In the genomic region with DNA sequence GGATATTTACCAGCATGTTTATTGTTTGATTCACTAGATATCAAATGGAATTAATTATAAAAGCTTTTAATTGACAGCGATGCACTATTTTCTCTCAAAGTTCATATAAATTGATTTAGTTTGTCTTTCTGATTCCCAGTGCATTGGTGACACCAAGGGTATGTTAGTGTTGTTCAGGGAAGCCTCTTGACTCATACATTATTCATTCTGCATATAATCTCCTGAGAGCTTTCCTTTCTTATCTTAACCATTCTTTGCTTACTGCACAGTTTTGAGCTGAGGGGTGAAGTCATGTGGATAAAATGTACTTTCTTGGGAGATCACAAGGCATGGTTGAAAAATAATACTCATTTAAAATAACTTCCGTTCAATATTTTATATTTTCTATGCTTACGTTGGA, we compare ENCODE assay signal across 29 mouse cellular contexts.
A peak's percentile ranks its signal among the peaks of the same experiment; 100 is the strongest.
DNase-seq lines count a peak whose midpoint lies in the region; ATAC-seq and TF ChIP-seq lines count a peak whose summit lies in the region.
"Had no signal": no experiment of that assay in that cellular context is flagged by ENCODE, and none has a peak within 500 bp of the region (broad histone marks: within the 10 kb centered on the region; RNA-seq: fewer than 3 reads in every experiment).

No protein-coding gene starts in this region.

- WGBS in hindbrain, embryonic 11.5 days, result 86% methylated on average over 3 of the region's 3 CpGs
- 74% methylated on average over 3 of the region's 3 CpGs for WGBS in hindbrain, embryonic 14.5 days
- 73% methylated on average over 3 of the region's 3 CpGs for WGBS in midbrain, embryonic 12.5 days
- 54% methylated on average over 3 of the region's 3 CpGs for WGBS in midbrain, postnatal 0 days
- 52% methylated on average over 3 of the region's 3 CpGs for WGBS in midbrain, embryonic 16.5 days

- ATAC-seq in hindbrain, embryonic 11.5 days (ENCODE audit: low FRiP score), result peak; percentile 45; the same call in 1 of the 2 replicates
- ATAC-seq in hindbrain, embryonic 14.5 days (ENCODE audit: low FRiP score), result no peak
- ATAC-seq in midbrain, embryonic 12.5 days (ENCODE audit: low FRiP score, low read depth), result peak; percentile 87
- ATAC-seq in midbrain, postnatal 0 days (ENCODE audit: low FRiP score), result no peak
- ATAC-seq in midbrain, embryonic 16.5 days, result peak; percentile 78
- ATAC-seq: activated CD4-positive, CD25-positive, alpha-beta regulatory T cell, adult 4 months; forebrain, embryonic 15.5 days; hindbrain, postnatal 0 days had no signal

- no peaks in the 10 kb centered on the region for H3K4me1 ChIP-seq in hindbrain, embryonic 11.5 days (replicated peaks; ENCODE audit: control insufficient read depth, insufficient read depth, low read length)
- no peaks in the 10 kb centered on the region for H3K4me1 ChIP-seq in hindbrain, embryonic 14.5 days (replicated peaks; ENCODE audit: control insufficient read depth, insufficient read depth, low read length)
- H3K4me1 ChIP-seq in midbrain, embryonic 12.5 days, result no peaks in the 10 kb centered on the region
- no peaks in the 10 kb centered on the region for H3K4me1 ChIP-seq in midbrain, postnatal 0 days (ENCODE audit: insufficient read depth, low read length)
- no peaks in the 10 kb centered on the region for H3K4me1 ChIP-seq in midbrain, embryonic 16.5 days (ENCODE audit: control insufficient read depth, insufficient read depth, low read length)
- H3K4me1 ChIP-seq: embryonic facial prominence, embryonic 10.5 days; embryonic facial prominence, embryonic 13.5 days; forebrain, embryonic 12.5 days; forebrain, embryonic 15.5 days; heart, embryonic 12.5 days; heart, embryonic 15.5 days; hindbrain, embryonic 10.5 days had no signal

- H3K36me3 ChIP-seq in hindbrain, embryonic 11.5 days (ENCODE audit: control insufficient read depth, insufficient read depth, low read length), result no peaks in the 10 kb centered on the region
- H3K36me3 ChIP-seq in hindbrain, embryonic 14.5 days (replicated peaks; ENCODE audit: control insufficient read depth, insufficient read depth), result no peaks in the 10 kb centered on the region
- no peaks in the 10 kb centered on the region for H3K36me3 ChIP-seq in midbrain, embryonic 12.5 days
- no peaks in the 10 kb centered on the region for H3K36me3 ChIP-seq in midbrain, postnatal 0 days (ENCODE audit: insufficient read depth, low read length)
- H3K36me3 ChIP-seq in midbrain, embryonic 16.5 days (ENCODE audit: control insufficient read depth, insufficient read depth, low read length), result no peaks in the 10 kb centered on the region
- H3K36me3 ChIP-seq: embryonic facial prominence, embryonic 10.5 days; embryonic facial prominence, embryonic 13.5 days; forebrain, embryonic 12.5 days; forebrain, embryonic 15.5 days; heart, embryonic 12.5 days; heart, embryonic 15.5 days; hindbrain, embryonic 10.5 days had no signal

- H3K4me2 ChIP-seq in hindbrain, embryonic 11.5 days (replicated peaks; ENCODE audit: low read depth, low read length), result no peak overlapping the region
- H3K4me2 ChIP-seq in hindbrain, embryonic 14.5 days (replicated peaks), result no peak overlapping the region
- H3K4me2 ChIP-seq in midbrain, embryonic 12.5 days (replicated peaks), result no peak overlapping the region
- H3K4me2 ChIP-seq in midbrain, postnatal 0 days (ENCODE audit: low read depth, low read length, poor library complexity, severe bottlenecking), result no peak overlapping the region
- no peak overlapping the region for H3K4me2 ChIP-seq in midbrain, embryonic 16.5 days (ENCODE audit: low read length)
- H3K4me2 ChIP-seq: embryonic facial prominence, embryonic 13.5 days; forebrain, embryonic 12.5 days; forebrain, embryonic 15.5 days; heart, embryonic 12.5 days; heart, embryonic 15.5 days had no signal

- no peaks in the 10 kb centered on the region for H3K27me3 ChIP-seq in hindbrain, embryonic 11.5 days (ENCODE audit: control insufficient read depth, insufficient read depth, low read length)
- no peaks in the 10 kb centered on the region for H3K27me3 ChIP-seq in hindbrain, embryonic 14.5 days (ENCODE audit: control insufficient read depth, insufficient read depth, low read length)
- no peaks in the 10 kb centered on the region for H3K27me3 ChIP-seq in midbrain, embryonic 12.5 days
- no peaks in the 10 kb centered on the region for H3K27me3 ChIP-seq in midbrain, postnatal 0 days (ENCODE audit: insufficient read depth, low read length)
- H3K27me3 ChIP-seq in midbrain, embryonic 16.5 days (ENCODE audit: control insufficient read depth, insufficient read depth, low read depth, low read length), result no peaks in the 10 kb centered on the region
- H3K27me3 ChIP-seq: embryonic facial prominence, embryonic 13.5 days; forebrain, embryonic 12.5 days; forebrain, embryonic 15.5 days; heart, embryonic 12.5 days; heart, embryonic 15.5 days had no signal

- no peak overlapping the region for H3K4me3 ChIP-seq in hindbrain, embryonic 11.5 days (ENCODE audit: low read depth, low read length)
- no peak overlapping the region for H3K4me3 ChIP-seq in hindbrain, embryonic 14.5 days (replicated peaks; ENCODE audit: low read length)
- no peak overlapping the region for H3K4me3 ChIP-seq in midbrain, embryonic 12.5 days
- H3K4me3 ChIP-seq in midbrain, postnatal 0 days (ENCODE audit: low read depth, low read length), result no peak overlapping the region
- H3K4me3 ChIP-seq in midbrain, embryonic 16.5 days (ENCODE audit: low read depth, low read length), result no peak overlapping the region
- H3K4me3 ChIP-seq: embryonic facial prominence, embryonic 10.5 days; embryonic facial prominence, embryonic 13.5 days; erythroblast, embryonic 14.5 days; forebrain, embryonic 12.5 days; forebrain, embryonic 15.5 days; heart, embryonic 12.5 days; heart, embryonic 15.5 days; hindbrain, embryonic 10.5 days had no signal

- no peak for DNase-seq in hindbrain, embryonic 11.5 days (ENCODE audit: low spot score)
- no peak for DNase-seq in hindbrain, embryonic 14.5 days (ENCODE audit: low spot score)
- DNase-seq in midbrain, postnatal 0 days (ENCODE audit: low spot score), result no peak
- no peak for DNase-seq in left cerebral cortex, postnatal 4 days
- DNase-seq in right cerebral cortex, adult 18-20 months, result no peak
- no peak for DNase-seq in lung, postnatal 4 days
- DNase-seq: adrenal gland, adult 8-10 months; adrenal gland, postnatal 25 days; cerebellum, adult 11 months; cerebellum, adult 2 months; cerebellum, adult 9-11 months; cerebellum, postnatal 36 days; embryo, embryonic 11 days; gastrocnemius, postnatal 25 days; heart, adult 18-20 months; heart, postnatal 10 days; heart, postnatal 36 days had no signal

- TF ChIP-seq CTCF in midbrain, postnatal 0 days (IDR thresholded peaks at IDR 0.05), result no peak

- H3K9me3 ChIP-seq in hindbrain, embryonic 11.5 days (ENCODE audit: control insufficient read depth, low read length), result no peaks in the 10 kb centered on the region
- no peaks in the 10 kb centered on the region for H3K9me3 ChIP-seq in hindbrain, embryonic 14.5 days (ENCODE audit: control insufficient read depth, low read length)
- no peaks in the 10 kb centered on the region for H3K9me3 ChIP-seq in midbrain, embryonic 12.5 days
- no peaks in the 10 kb centered on the region for H3K9me3 ChIP-seq in midbrain, postnatal 0 days (ENCODE audit: low read length)
- no peaks in the 10 kb centered on the region for H3K9me3 ChIP-seq in midbrain, embryonic 16.5 days (replicated peaks; ENCODE audit: control insufficient read depth, low read length, poor library complexity, severe bottlenecking)
- H3K9me3 ChIP-seq: embryonic facial prominence, embryonic 10.5 days; embryonic facial prominence, embryonic 13.5 days; forebrain, embryonic 12.5 days; forebrain, embryonic 15.5 days; heart, embryonic 12.5 days; heart, embryonic 15.5 days; hindbrain, embryonic 10.5 days had no signal

- H3K9ac ChIP-seq in hindbrain, embryonic 11.5 days (ENCODE audit: low read depth, low read length), result no peak overlapping the region
- H3K9ac ChIP-seq in hindbrain, embryonic 14.5 days, result no peak overlapping the region
- H3K9ac ChIP-seq in midbrain, embryonic 12.5 days (replicated peaks), result no peak overlapping the region
- no peak overlapping the region for H3K9ac ChIP-seq in midbrain, postnatal 0 days (replicated peaks; ENCODE audit: low read length, poor library complexity, severe bottlenecking)
- no peak overlapping the region for H3K9ac ChIP-seq in midbrain, embryonic 16.5 days (ENCODE audit: low read depth, low read length)
- H3K9ac ChIP-seq: embryonic facial prominence, embryonic 13.5 days; forebrain, embryonic 12.5 days; forebrain, embryonic 15.5 days; heart, embryonic 12.5 days; heart, embryonic 15.5 days had no signal

- H3K27ac ChIP-seq in hindbrain, embryonic 11.5 days (ENCODE audit: low read depth, low read length), result no peak overlapping the region
- no peak overlapping the region for H3K27ac ChIP-seq in hindbrain, embryonic 14.5 days
- H3K27ac ChIP-seq in midbrain, embryonic 12.5 days (replicated peaks), result no peak overlapping the region
- H3K27ac ChIP-seq in midbrain, postnatal 0 days (ENCODE audit: low read depth, low read length), result no peak overlapping the region
- no peak overlapping the region for H3K27ac ChIP-seq in midbrain, embryonic 16.5 days (ENCODE audit: low read length)
- H3K27ac ChIP-seq: embryonic facial prominence, embryonic 10.5 days; embryonic facial prominence, embryonic 13.5 days; forebrain, embryonic 12.5 days; forebrain, embryonic 15.5 days; heart, embryonic 15.5 days; hindbrain, embryonic 10.5 days; hindbrain, postnatal 0 days had no signal

- intact Hi-C loops in left cerebral cortex, postnatal 4 days (cut with DNase I), result no loop called here

Comparison
In these comparisons a context has a peak if more than half of its experiments do, and no peak if none do; other contexts are left out.
1. ATAC-seq: peak in hindbrain, embryonic 11.5 days (single experiment), midbrain, embryonic 12.5 days (single experiment) and midbrain, embryonic 16.5 days (single experiment); none in hindbrain, embryonic 14.5 days (single experiment) and midbrain, postnatal 0 days (single experiment).